Mouse (Mus musculus) liver, embryonic 15.5 days (tissue): ENCODE measurements around the gene Nhlrc4. TPM values are rescaled to one million over a fixed set of nuclear protein-coding genes. Genes with fewer than 3 reads are reported as not detected.

ENCODE experiments used
- ATAC-seq: fragments of 200-750 bp; cut with Nextera tagmentation; 2 replicates; pipeline ENCODE4 v1.8.0; 2017; ENCODE audit warnings: moderate number of reproducible peaks, mild to moderate bottlenecking, moderate library complexity; ENCODE audit not compliant: insufficient read depth
- H3K27ac ChIP-seq: fragments of 300-500 bp; sonication (generic); replicated peaks from 2 replicates; pipeline ENCODE4 v1.5.1; 2015; ENCODE audit warnings: mild to moderate bottlenecking, inconsistent platforms
- H3K27me3 ChIP-seq: fragments of 300-500 bp; sonication (generic); 2 replicates; pipeline ENCODE4 v1.6.1; 2015; ENCODE audit warnings: mild to moderate bottlenecking, inconsistent platforms
- H3K36me3 ChIP-seq: fragments of 300-500 bp; sonication (generic); replicated peaks from 2 replicates; pipeline ENCODE4 v1.6.1; 2015; ENCODE audit warnings: moderate library complexity, mild to moderate bottlenecking, inconsistent platforms
- H3K4me1 ChIP-seq: fragments of 300-500 bp; sonication (generic); replicated peaks from 2 replicates; pipeline ENCODE4 v1.6.1; 2015; ENCODE audit warnings: inconsistent platforms
- H3K4me2 ChIP-seq: fragments of 300-500 bp; sonication (generic); 2 replicates; pipeline ENCODE4 v1.6.1; 2015; ENCODE audit warnings: moderate library complexity, mild to moderate bottlenecking, inconsistent platforms
- H3K4me3 ChIP-seq: fragments of 300-500 bp; sonication (generic); replicated peaks from 2 replicates; pipeline ENCODE4 v1.5.1; 2015; ENCODE audit warnings: mild to moderate bottlenecking, inconsistent platforms
- H3K9ac ChIP-seq: fragments of 300-500 bp; sonication (generic); 2 replicates; pipeline ENCODE4 v1.6.1; 2015; ENCODE audit warnings: moderate library complexity, mild to moderate bottlenecking, inconsistent platforms
- H3K9me3 ChIP-seq: fragments of 300-500 bp; sonication (generic); replicated peaks from 2 replicates; pipeline ENCODE4 v1.6.1; 2016; ENCODE audit warnings: inconsistent platforms
- WGBS: fragments of 180-500 bp; shearing (Covaris S2); methylation state at CpG from one replicate; pipeline ENCODE4 v1.1.7; 2015; ENCODE audit warnings: mixed read lengths; ENCODE audit not compliant: insufficient replicate concordance; 5-methylcytosine and 5-hydroxymethylcytosine counted together
- polyA plus RNA-seq: library from polyadenylated mRNA; unstranded; fragments of >200 nt; fragmentation: Nextera tagmentation; extraction: Ambion mirVana; gene quantifications from 2 replicates; pipeline ENCODE4 v1.2.1, GENCODE M21; 2015

The Nhlrc4 gene
- polyA plus RNA-seq, 1 experiment from 2014 or later, result 6.7 TPM

DNA sequence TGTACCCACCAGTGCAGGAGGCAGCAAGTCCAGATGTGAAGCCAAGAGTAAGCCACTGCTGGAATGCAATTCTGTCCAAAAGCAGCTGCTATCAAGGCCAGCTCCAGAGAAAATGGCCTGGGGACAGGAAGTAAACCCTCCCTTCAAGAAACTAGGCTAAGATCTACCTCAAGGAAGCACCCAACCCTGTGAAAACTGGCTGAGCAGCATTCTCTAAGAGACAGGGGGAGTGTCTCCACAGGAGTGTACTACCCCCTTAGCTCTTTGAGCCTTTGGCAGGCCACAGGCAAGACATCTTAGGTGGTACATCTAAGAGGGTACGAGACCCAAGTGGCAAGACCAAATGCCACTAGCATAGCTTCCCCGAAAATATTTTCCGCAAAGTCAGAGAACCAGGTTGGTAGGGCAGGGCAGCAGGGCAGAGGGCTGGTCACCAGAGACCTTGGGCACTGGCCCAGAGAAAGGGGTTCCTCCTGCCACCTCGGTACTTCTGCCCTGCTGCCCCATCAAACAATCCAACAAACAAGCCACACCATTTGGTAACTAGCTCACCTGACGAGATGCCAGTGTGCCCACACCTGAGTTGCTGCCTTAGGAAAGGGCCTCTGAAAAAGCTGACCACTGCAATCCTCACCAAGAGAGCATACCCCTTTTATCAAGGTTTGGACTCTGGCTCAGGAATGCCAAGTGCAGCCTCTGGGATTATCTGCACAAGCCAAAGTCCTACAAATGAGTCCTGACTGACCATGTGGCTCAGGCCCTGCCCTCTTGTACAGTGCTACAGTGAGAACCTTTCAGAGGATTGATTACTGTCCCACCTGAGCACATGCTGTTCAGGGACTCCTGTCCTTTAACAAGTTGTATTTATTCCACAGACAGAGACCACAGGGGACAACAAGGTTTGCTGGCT is 35.3 kb upstream of the Nhlrc4 start:
- H3K27ac ChIP-seq, result no peak overlapping the region
- H3K27me3 ChIP-seq, result no peaks in the 10 kb centered on the region
- no peaks in the 10 kb centered on the region for H3K9me3 ChIP-seq
- no peak overlapping the region for H3K4me2 ChIP-seq
- H3K4me3 ChIP-seq, result no peak overlapping the region
- WGBS, result 77% methylated on average over 5 of the region's 5 CpGs
- peaks cover 70% of the 10 kb centered on the region for H3K4me1 ChIP-seq
- ATAC-seq, result peak; percentile 38
- peak overlapping the region; percentile 8; the same call in 1 of the 2 replicates for H3K9ac ChIP-seq
- 0 out of 2 replicates have a peak, but pooled peaks cover 3% of the 10 kb centered on the region for H3K36me3 ChIP-seq

DNA sequence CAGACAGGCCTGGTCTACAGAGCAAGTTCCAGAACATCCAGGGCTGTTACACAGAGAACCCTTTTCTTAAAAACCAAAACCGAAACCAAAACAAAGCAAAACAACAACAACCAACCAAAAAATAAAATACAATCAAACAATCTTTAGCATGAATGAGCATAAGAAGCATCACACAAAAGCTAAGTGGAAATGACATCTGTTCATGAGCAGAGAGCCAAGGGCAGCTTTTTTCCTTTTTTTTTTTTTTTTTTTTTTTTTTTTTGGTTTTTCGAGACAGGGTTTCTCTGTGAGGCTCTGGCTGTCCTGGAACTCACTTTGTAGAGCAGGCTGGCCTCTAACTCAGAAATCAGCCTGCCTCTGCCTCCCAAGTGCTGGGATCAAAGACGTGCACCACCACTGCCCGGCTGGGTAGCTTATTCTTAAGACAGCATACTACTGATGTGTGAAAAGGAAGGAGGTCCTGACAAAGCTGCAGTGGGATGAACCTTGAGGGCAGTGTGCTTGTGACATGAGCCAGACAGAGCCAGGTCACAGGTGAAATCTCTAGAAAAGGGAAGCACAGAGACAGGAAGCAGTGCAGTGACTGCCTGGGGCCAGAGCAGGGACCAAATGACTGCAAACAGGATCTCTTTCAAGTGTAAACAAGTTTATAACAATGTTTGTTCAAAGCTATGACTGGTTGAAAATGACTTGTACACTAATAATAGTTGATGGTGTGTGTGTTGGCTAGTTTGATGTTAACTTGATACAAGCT is 26.4 kb upstream of the Nhlrc4 start:
- Histone ChIP-seq H3K4me3 (no peak overlapping the region), H3K4me2 (no peak overlapping the region), H3K27ac (peak overlapping the region; percentile 61), H3K9ac (no peak overlapping the region), H3K4me1 (peaks cover 47% of the 10 kb centered on the region), H3K36me3 (peaks cover 10% of the 10 kb centered on the region; the same call in 1 of the 2 replicates), H3K27me3 (no peaks in the 10 kb centered on the region), H3K9me3 (no peaks in the 10 kb centered on the region)
- 71% methylated on average over 4 of the region's 4 CpGs for WGBS
- ATAC-seq, result no peak

GRCm38 (mm10) chr17:25970448-25970847 is 25.7 kb upstream of the Nhlrc4 start:
- Histone ChIP-seq H3K36me3 (peaks cover 10% of the 10 kb centered on the region; the same call in 1 of the 2 replicates), H3K4me1 (peaks cover 47% of the 10 kb centered on the region), H3K9ac (no peak overlapping the region), H3K9me3 (no peaks in the 10 kb centered on the region), H3K27me3 (no peaks in the 10 kb centered on the region), H3K27ac (peak overlapping the region; percentile 61), H3K4me2 (no peak overlapping the region), H3K4me3 (no peak overlapping the region)
- ATAC-seq, result no peak
- WGBS, result 83% methylated on average over 9 of the region's 9 CpGs

- Histone ChIP-seq H3K4me1 (peaks cover 64% of the 10 kb centered on the region), H3K36me3 (peaks cover 32% of the 10 kb centered on the region), H3K4me2 (peak overlapping the region; percentile 7), H3K27ac (peak overlapping the region; percentile 61), H3K9me3 (no peaks in the 10 kb centered on the region), H3K4me3 (no peak overlapping the region), H3K27me3 (no peaks in the 10 kb centered on the region), H3K9ac (peak overlapping the region; percentile 19; the same call in 1 of the 2 replicates)
- peak; percentile 71 for ATAC-seq
- WGBS, result 38% methylated on average over 1 of the region's 1 CpGs
These were observed 23.4 kb upstream of the Nhlrc4 start for GRCm38 (mm10) chr17:25968176-25968575.

DNA sequence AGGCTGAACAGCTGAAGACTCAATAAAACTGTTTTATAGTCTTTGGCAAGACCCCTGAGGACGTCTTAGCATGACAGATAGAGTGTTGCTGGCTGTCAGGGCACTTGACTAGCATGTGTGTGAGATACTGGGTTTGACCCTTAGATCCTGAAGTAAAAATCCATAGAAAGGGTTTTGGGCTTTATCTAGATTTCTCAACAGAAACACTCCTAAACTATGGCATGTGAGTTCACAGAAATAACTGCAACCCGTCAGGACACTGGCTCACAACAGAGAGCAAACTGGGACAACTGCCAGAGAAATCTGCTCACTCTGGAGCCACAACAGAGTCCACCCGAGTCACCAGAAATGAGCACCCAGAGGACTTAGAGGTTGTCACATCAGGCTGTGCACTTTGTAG is 22.9 kb upstream of the Nhlrc4 start:
- Histone ChIP-seq H3K36me3 (peaks cover 36% of the 10 kb centered on the region), H3K4me2 (peak overlapping the region; percentile 7; the same call in 1 of the 2 replicates), H3K9ac (peak overlapping the region; percentile 19; the same call in 1 of the 2 replicates), H3K27ac (peak overlapping the region; percentile 61), H3K4me3 (no peak overlapping the region), H3K4me1 (peaks cover 70% of the 10 kb centered on the region), H3K9me3 (no peaks in the 10 kb centered on the region), H3K27me3 (no peaks in the 10 kb centered on the region)
- ATAC-seq, result 0 out of 2 replicates have a peak, but pooled peaks have one; percentile 8
- WGBS, result 54% methylated on average over 3 of the region's 3 CpGs

DNA sequence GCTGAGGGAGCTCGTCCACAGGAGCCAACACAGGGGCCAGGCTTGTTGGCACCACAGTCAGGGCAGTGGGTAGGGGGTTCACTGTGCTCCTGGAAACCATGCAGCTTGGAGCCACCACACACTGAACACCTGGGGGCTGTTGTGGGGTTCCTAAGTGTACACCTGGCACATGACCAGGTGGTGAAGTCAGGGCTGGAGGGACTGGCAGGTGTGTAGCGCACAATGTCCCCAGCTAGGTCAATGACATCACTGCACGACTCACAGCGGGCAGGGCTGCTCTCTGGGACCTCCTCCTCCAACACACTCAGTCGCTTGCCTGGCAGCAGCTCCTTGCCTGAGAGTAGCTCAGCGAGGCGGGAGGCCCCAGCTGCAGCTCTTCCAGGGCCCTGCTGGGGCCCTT is 19.5 kb upstream of the Nhlrc4 start:
- Histone ChIP-seq H3K36me3 (peaks cover 53% of the 10 kb centered on the region), H3K9ac (peak overlapping the region; percentile 18; the same call in 1 of the 2 replicates), H3K27me3 (no peaks in the 10 kb centered on the region), H3K27ac (peak overlapping the region; percentile 95), H3K4me1 (peaks cover 81% of the 10 kb centered on the region), H3K4me2 (no peak overlapping the region; the same call in 1 of the 2 replicates), H3K4me3 (no peak overlapping the region), H3K9me3 (no peaks in the 10 kb centered on the region)
- WGBS, result 81% methylated on average over 7 of the region's 7 CpGs
- ATAC-seq, result no peak

DNA sequence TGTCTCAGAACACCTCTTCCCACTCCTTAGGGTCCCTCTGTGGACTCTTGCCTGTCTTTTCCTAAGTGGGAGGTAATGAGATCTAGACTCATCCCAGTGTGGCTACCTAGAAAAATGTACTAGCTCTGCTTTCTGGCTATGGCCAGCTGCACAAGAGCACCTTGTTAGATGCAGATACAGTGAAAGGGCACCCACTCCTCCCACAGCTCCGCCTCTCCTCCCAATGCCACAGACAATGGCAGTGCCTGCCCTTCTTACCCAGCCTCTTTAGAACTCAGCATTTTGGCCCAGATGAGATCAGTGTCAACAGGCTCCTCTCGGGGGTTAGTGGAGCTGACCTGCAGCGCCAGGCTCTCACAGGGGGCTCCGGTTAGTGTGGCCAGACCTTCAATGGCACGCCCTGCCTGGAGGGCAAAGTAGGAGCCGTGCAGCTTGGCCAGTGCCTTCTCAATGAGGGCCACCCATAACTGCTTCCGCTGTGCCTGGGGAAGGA is 17.7 kb upstream of the Nhlrc4 start:
- Histone ChIP-seq H3K9ac (peak overlapping the region; percentile 71), H3K4me2 (peak overlapping the region; percentile 78), H3K4me3 (peak overlapping the region; percentile 60), H3K4me1 (peaks cover 67% of the 10 kb centered on the region), H3K36me3 (peaks cover 69% of the 10 kb centered on the region), H3K9me3 (no peaks in the 10 kb centered on the region), H3K27me3 (no peaks in the 10 kb centered on the region), H3K27ac (peak overlapping the region; percentile 95)
- ATAC-seq, result no peak
- WGBS, result 78% methylated on average over 7 of the region's 7 CpGs

DNA sequence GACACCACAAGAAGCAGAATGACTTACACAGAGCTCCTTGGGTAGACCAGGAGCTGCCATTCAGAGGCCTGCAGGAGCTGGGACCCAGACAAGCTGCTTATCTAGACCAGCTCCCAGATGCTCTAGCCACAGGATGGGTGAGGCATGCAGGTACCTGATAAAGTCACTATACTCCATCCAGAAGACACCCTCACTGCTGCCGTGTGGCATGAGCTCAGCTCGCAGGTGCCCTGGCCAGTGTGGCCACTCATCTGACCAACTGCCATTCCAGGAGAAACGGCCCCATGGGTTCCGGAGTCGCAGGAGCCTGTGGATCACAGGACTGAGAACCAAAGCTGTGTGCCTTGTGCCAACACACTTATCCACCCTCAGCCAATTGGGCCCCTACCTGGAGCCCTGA is 16.8 kb upstream of the Nhlrc4 start:
- peak overlapping the region; percentile 95 for H3K27ac ChIP-seq
- H3K27me3 ChIP-seq, result no peaks in the 10 kb centered on the region
- H3K36me3 ChIP-seq, result peaks cover 63% of the 10 kb centered on the region
- H3K9ac ChIP-seq, result peak overlapping the region; percentile 71
- no peaks in the 10 kb centered on the region for H3K9me3 ChIP-seq
- peak; percentile 98 for ATAC-seq
- 31% methylated on average over 5 of the region's 5 CpGs for WGBS
- peak overlapping the region; percentile 78 for H3K4me2 ChIP-seq
- peaks cover 59% of the 10 kb centered on the region for H3K4me1 ChIP-seq
- H3K4me3 ChIP-seq, result peak overlapping the region; percentile 60

- H3K4me1 ChIP-seq, result peaks cover 61% of the 10 kb centered on the region
- no peaks in the 10 kb centered on the region for H3K27me3 ChIP-seq
- H3K27ac ChIP-seq, result peak overlapping the region; percentile 95
- ATAC-seq, result no peak
- peaks cover 54% of the 10 kb centered on the region for H3K36me3 ChIP-seq
- H3K4me3 ChIP-seq, result no peak overlapping the region
- no peaks in the 10 kb centered on the region for H3K9me3 ChIP-seq
- peak overlapping the region; percentile 52; the same call in 1 of the 2 replicates for H3K9ac ChIP-seq
- 85% methylated on average over 23 of the region's 23 CpGs for WGBS
- no peak overlapping the region for H3K4me2 ChIP-seq
These were observed 15.1 kb upstream of the Nhlrc4 start for GRCm38 (mm10) chr17:25959630-25960467.

DNA sequence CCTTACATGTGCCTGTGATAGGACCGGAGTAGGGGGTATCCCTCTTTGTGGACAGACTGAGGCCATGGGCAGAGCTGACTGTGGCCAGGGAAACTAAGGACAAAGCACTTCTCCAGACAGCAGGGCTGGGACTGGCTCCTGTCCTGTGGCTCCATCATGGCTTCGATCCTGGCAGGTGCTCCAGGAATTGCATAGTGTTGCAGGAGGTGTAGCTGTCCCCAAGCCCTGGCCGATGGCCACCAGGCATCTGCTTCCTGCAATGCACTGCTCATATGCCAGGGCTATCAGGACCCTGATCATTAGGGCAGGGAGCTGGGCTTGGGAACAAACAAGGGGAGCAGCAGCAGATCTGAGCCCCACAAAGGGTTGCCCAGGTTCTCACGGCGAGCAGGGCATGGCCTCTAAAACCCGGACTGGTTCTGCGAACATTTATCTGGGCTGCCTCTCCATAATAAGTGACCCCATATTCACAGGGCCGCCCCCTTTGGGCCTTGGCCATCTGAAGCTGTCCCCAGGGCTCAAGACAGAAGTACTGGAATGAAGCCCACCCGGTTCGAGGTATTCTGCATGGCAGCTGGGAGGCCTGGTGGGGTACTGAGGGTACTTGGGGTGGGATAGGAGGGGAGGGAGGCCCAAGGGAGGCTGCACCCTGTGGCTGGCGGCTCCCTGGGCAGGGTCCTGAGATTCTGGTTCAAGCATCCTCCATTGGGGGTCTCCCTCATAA is 14.2 kb upstream of the Nhlrc4 start:
- no peaks in the 10 kb centered on the region for H3K9me3 ChIP-seq
- ATAC-seq, result no peak
- 88% methylated on average over 11 of the region's 11 CpGs for WGBS
- no peak overlapping the region for H3K4me2 ChIP-seq
- no peak overlapping the region for H3K9ac ChIP-seq
- peak overlapping the region; percentile 10; the same call in 1 of the 2 replicates for H3K27ac ChIP-seq
- H3K4me1 ChIP-seq, result peaks cover 52% of the 10 kb centered on the region
- peaks cover 7% of the 10 kb centered on the region for H3K27me3 ChIP-seq
- H3K4me3 ChIP-seq, result no peak overlapping the region
- H3K36me3 ChIP-seq, result peaks cover 44% of the 10 kb centered on the region
